Mouse (Mus musculus) cerebellum, adult 2 months (tissue): ENCODE results near the gene Fry. TPM values are rescaled to one million over a fixed set of nuclear protein-coding genes. Genes with fewer than 3 reads are reported as not detected.
A peak's percentile ranks its signal among the peaks of the same experiment; 100 is the strongest.

Experiments used
- DNase-seq, 2 experiments: peaks; one replicate each; pipeline ENCODE4 v3.0.0; 2021
- H3K27ac ChIP-seq: fragments of 200-500 bp; 2 replicates; pipeline ENCODE4 v1.5.1; 2012; ENCODE audit warnings: low read length, control low read depth, inconsistent platforms; ENCODE audit not compliant: insufficient read depth
- H3K27me3 ChIP-seq: fragments of 200-500 bp; 2 replicates; pipeline ENCODE4 v1.6.1; 2012; ENCODE audit warnings: inconsistent platforms, mild to moderate bottlenecking, low read length, moderate library complexity; ENCODE audit not compliant: control insufficient read depth, insufficient read depth
- H3K4me1 ChIP-seq: fragments of 200-500 bp; 2 replicates; pipeline ENCODE4 v1.6.1; 2011; ENCODE audit warnings: low read length; ENCODE audit not compliant: control insufficient read depth, insufficient read depth
- H3K4me3 ChIP-seq: fragments of 200-500 bp; replicated peaks from 2 replicates; pipeline ENCODE3; 2011; ENCODE audit warnings: mild to moderate bottlenecking, low read depth, low read length, control low read depth; ENCODE audit not compliant: insufficient read depth
- CTCF ChIP-seq: fragments of 200-500 bp; IDR thresholded peaks from 2 replicates; pipeline ENCODE4 v1.5.1; 2011; ENCODE audit warnings: low read depth, mild to moderate bottlenecking, control low read depth, low read length, moderate library complexity, borderline replicate concordance; ENCODE audit not compliant: insufficient read depth
- POLR2A ChIP-seq: fragments of 200-500 bp; IDR thresholded peaks from 2 replicates; pipeline ENCODE4 v1.6.1; 2011; ENCODE audit warnings: low read length, control low read depth, borderline replicate concordance; ENCODE audit not compliant: insufficient read depth
- WGBS: fragments of 180-500 bp; shearing (Covaris S2); methylation state at CpG from one replicate; pipeline ENCODE4 v1.1.7; 2018; 5-methylcytosine and 5-hydroxymethylcytosine counted together
- polyA plus RNA-seq: library from polyadenylated mRNA; depleted of rRNA; stranded (reverse); fragments of >200 nt; gene quantifications from 2 replicates; pipeline ENCODE4 v1.2.3, GENCODE M21; 2012

The Fry gene
- polyA plus RNA-seq, 1 experiment = 92.2 TPM

- Histone ChIP-seq H3K4me3 (no peak overlapping the region), H3K4me1 (peaks cover 15% of the 10 kb centered on the region), H3K27me3 (no peaks in the 10 kb centered on the region), H3K27ac (no peak overlapping the region)
- 62% methylated on average over 4 of the region's 4 CpGs for WGBS
- TF ChIP-seq CTCF (no peak), POLR2A (no peak)
- no peak for DNase-seq
Measured at GRCm38 (mm10) chr5:150150986-150151385, 32.5 kb downstream of the Fry start.

DNA sequence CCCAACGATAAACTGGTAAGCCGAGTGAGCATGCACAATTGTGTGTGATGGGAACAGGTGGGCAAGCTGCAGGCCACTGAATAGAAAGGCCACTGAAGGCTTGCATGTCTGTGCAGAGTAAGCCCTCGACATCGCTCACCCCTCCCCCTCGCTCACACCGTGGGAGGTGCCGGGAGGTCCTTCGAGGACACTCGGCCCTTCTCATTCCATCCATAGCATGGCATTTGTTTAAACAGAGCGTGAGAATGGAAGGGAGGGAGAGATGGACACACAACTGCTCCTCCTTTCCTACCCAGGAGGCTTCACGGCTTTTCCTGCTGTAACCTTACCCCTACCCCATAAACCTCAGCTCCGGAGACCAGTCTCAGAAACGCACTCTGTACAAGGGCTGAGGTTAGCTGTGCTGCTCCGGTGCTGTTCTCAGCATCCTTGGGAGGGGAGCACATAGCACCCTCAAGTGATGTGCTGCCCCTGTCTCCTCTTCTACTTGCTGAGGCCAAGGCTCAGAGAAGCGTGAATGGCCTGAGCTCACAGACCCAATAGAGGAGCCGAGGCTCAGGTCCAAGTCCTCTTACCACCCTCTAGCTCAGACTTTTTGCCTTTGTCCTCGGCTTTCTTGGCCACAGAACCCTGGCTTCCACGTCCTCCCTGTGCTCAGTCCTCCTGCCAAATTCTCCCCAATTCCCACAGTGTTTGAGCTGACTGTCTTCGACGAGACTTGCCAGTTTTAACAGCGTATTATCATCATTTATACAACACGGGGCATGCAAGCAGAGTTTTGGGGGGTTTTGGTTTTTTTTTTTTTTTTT, 33.8 kb downstream of the Fry start:
- 13% methylated on average over 22 of the region's 22 CpGs for WGBS
- Histone ChIP-seq H3K27me3 (no peaks in the 10 kb centered on the region), H3K4me1 (peaks cover 15% of the 10 kb centered on the region), H3K27ac (peak overlapping the region; percentile 26; the same call in 1 of the 2 replicates), H3K4me3 (peak overlapping the region; percentile 30)
- DNase-seq = peak; percentile 53 to 70
- TF ChIP-seq POLR2A (no peak), CTCF (no peak)

DNA sequence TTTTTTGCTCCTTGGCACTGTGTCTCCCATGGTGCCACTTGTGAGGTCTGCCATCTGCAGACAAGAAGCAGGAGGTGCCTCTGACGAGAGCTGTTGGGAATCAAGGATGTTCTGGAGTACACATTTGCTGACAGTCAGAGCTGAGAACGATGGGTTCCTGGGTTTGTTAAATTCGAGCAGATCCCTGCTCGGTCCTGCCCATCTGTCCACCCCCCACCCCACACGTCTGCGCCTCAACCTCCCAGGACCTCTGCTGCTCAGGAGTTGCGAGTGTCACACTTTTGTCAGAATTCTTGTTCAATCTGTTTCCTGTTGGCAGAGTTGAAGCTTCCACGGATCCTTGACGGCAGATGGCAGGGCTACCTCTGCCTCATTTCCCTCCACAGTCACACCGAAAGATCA, 34.4 kb downstream of the Fry start:
- peak overlapping the region; percentile 41; the same call in 1 of the 2 replicates for H3K27ac ChIP-seq
- H3K4me1 ChIP-seq = peaks cover 15% of the 10 kb centered on the region
- WGBS = 9% methylated on average over 10 of the region's 10 CpGs
- H3K27me3 ChIP-seq = no peaks in the 10 kb centered on the region
- peak; percentile 46 to 55 for DNase-seq
- peak overlapping the region; percentile 32 for H3K4me3 ChIP-seq
- no peak for TF ChIP-seq POLR2A
- TF ChIP-seq CTCF = peak; percentile 52; the same call in 1 of the 2 replicates

GRCm38 (mm10) chr5:150155388-150155787, 36.9 kb downstream of the Fry start:
- H3K27me3 ChIP-seq = no peaks in the 10 kb centered on the region
- peaks cover 15% of the 10 kb centered on the region for H3K4me1 ChIP-seq
- H3K4me3 ChIP-seq = no peak overlapping the region
- no peak overlapping the region for H3K27ac ChIP-seq
- no peak for TF ChIP-seq POLR2A
- no peak for TF ChIP-seq CTCF
- no peak for DNase-seq
- 93% methylated on average over 8 of the region's 8 CpGs for WGBS

- H3K27me3 ChIP-seq = no peaks in the 10 kb centered on the region
Measured at GRCm38 (mm10) chr5:150156063-150156786, 37.8 kb downstream of the Fry start.

GRCm38 (mm10) chr5:150157682-150158081, 39.2 kb downstream of the Fry start:
- Histone ChIP-seq H3K4me1 (peaks cover 4% of the 10 kb centered on the region; the same call in 1 of the 2 replicates), H3K4me3 (no peak overlapping the region), H3K27ac (no peak overlapping the region), H3K27me3 (no peaks in the 10 kb centered on the region)
- DNase-seq = peak; percentile 31 to 37
- no peak for TF ChIP-seq POLR2A
- peak; percentile 86 for TF ChIP-seq CTCF
- WGBS = 39% methylated on average over 6 of the region's 6 CpGs

More at GRCm38 (mm10) chr5:150156063-150156786, 37.8 kb downstream of the Fry start:
- H3K4me3 ChIP-seq = peak overlapping the region; percentile 77
- DNase-seq = peak; percentile 40 to 56
- H3K27ac ChIP-seq = no peak overlapping the region
- H3K4me1 ChIP-seq = peaks cover 13% of the 10 kb centered on the region
- 28% methylated on average over 16 of the region's 16 CpGs for WGBS
- TF ChIP-seq CTCF (no peak), POLR2A (peak; percentile 43; the same call in 1 of the 2 replicates)

DNA sequence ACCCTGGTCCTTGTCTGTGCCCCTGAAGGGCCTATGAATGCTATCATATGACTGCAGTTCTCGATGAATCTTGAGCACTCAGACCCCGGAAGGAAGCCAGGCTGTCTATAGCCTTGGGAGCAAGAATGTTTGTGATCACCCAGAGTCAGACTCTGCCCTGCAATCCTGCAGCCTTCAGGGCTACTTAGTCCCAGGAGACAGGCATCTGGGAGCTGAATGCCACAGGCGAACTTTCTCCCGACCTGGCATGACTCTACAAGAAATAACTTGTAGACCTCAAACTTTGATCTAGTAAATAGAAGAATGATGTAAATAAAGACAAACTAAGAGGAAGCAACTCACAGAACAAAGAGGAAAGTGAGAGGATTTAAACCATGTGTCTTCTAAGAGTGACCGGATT, 40.7 kb downstream of the Fry start:
- no peak overlapping the region for H3K27ac ChIP-seq
- no peaks in the 10 kb centered on the region for H3K27me3 ChIP-seq
- 74% methylated on average over 5 of the region's 5 CpGs for WGBS
- no peak for TF ChIP-seq CTCF
- no peak for TF ChIP-seq POLR2A
- no peak overlapping the region for H3K4me3 ChIP-seq
- no peaks in the 10 kb centered on the region for H3K4me1 ChIP-seq
- no peak for DNase-seq
